Mouse (Mus musculus) kidney, postnatal 0 days (tissue): ENCODE results near the gene Snx10. TPM values are rescaled to one million over a fixed set of nuclear protein-coding genes. Genes with fewer than 3 reads are reported as not detected.

Source experiments
- ATAC-seq: fragments of 200-750 bp; cut with Nextera tagmentation; replicated peaks from 2 replicates; pipeline ENCODE4 v1.8.0; 2017; ENCODE audit warnings: low read depth, moderate number of reproducible peaks, moderate TSS enrichment, moderate library complexity; ENCODE audit not compliant: low FRiP score
- DNase-seq: peaks from one replicate; pipeline ENCODE4 v3.0.0-alpha.2; 2016; ENCODE audit warnings: low spot score
- H3K27ac ChIP-seq: fragments of 300-500 bp; sonication (generic); 2 replicates; pipeline ENCODE4 v1.5.1; 2014; ENCODE audit warnings: mild to moderate bottlenecking
- H3K27me3 ChIP-seq: fragments of 300-500 bp; sonication (generic); 2 replicates; pipeline ENCODE4 v1.6.1; 2014; ENCODE audit warnings: low read length, mixed read lengths; ENCODE audit not compliant: insufficient read depth
- H3K36me3 ChIP-seq: fragments of 300-500 bp; sonication (generic); 2 replicates; pipeline ENCODE4 v1.6.1; 2014; ENCODE audit warnings: low read length, mixed read lengths; ENCODE audit not compliant: insufficient read depth
- H3K4me1 ChIP-seq: fragments of 300-500 bp; sonication (generic); replicated peaks from 2 replicates; pipeline ENCODE4 v1.6.1; 2014; ENCODE audit warnings: antibody characterized with exemption, low read length, mixed read lengths; ENCODE audit not compliant: insufficient read depth
- H3K4me2 ChIP-seq: fragments of 300-500 bp; sonication (generic); 2 replicates; pipeline ENCODE4 v1.6.1; 2014; ENCODE audit warnings: mild to moderate bottlenecking, low read length, moderate library complexity, mixed read lengths
- H3K4me3 ChIP-seq: fragments of 300-500 bp; sonication (generic); replicated peaks from 2 replicates; pipeline ENCODE4 v1.5.1; 2014; ENCODE audit warnings: low read depth, low read length
- H3K9ac ChIP-seq: fragments of 300-500 bp; sonication (generic); 2 replicates; pipeline ENCODE4 v1.6.1; 2014; ENCODE audit warnings: low read depth, low read length
- H3K9me3 ChIP-seq: fragments of 300-500 bp; sonication (generic); replicated peaks from 2 replicates; pipeline ENCODE4 v1.6.1; 2016; ENCODE audit warnings: low read length, inconsistent platforms, mixed read lengths
- CTCF ChIP-seq: IDR thresholded peaks from 2 replicates; pipeline ENCODE4 v1.5.1; 2016; ENCODE audit warnings: antibody characterized with exemption, low read depth, mild to moderate bottlenecking, moderate library complexity
- WGBS: fragments of 180-500 bp; shearing (Covaris S2); extraction: QIAGEN DNeasy Blood & Tissue Kit; methylation state at CpG from one replicate; pipeline ENCODE4 v1.1.7; 2014; 5-methylcytosine and 5-hydroxymethylcytosine counted together
- polyA plus RNA-seq: library from polyadenylated mRNA; unstranded; fragments of >200 nt; fragmentation: Nextera tagmentation; extraction: Ambion mirVana; gene quantifications from 2 replicates; pipeline ENCODE4 v1.2.1, GENCODE M21; 2015

Snx10 gene
- polyA plus RNA-seq, 1 experiment from 2014 or later: 15.0 TPM

- DNase-seq: peak; percentile 45
- Histone ChIP-seq H3K9ac (peak overlapping the region; percentile 66; the same call in 1 of the 2 replicates), H3K36me3 (no peaks in the 10 kb centered on the region), H3K4me3 (peak overlapping the region; percentile 61), H3K27me3 (no peaks in the 10 kb centered on the region), H3K9me3 (no peaks in the 10 kb centered on the region), H3K27ac (no peak overlapping the region), H3K4me1 (peaks cover 7% of the 10 kb centered on the region; the same call in 1 of the 2 replicates), H3K4me2 (peak overlapping the region; percentile 97)
- WGBS: 3% methylated on average over 20 of the region's 21 CpGs
- TF ChIP-seq CTCF: no peak
- peak; percentile 59; the same call in 1 of the 2 replicates for ATAC-seq
Observed at GRCm38 (mm10) chr6:51524321-51524931, 725 bp downstream of the Snx10 start.

DNA sequence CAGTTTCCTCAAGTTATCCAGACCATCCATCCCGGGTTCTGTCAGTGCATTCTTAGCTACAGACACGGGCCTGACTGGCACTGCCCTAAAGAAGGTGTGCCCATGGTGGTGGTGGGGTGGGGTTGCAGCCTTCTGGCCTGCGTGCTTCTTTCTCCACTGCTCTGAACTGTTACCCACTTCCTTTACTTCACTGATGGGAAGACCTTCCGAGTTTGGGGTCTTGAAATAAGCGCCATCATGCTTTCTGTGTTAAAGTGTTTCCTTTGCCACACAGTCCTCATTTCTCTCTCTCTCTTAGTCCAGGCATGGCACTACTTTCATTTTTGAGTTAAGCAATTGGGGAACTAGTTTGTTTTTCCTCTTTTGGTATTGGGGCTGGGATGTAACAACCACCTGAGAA lies 1.3 kb downstream of the Snx10 start:
- no peak for TF ChIP-seq CTCF
- Histone ChIP-seq H3K9ac (0 out of 2 replicates have a peak overlapping the region, but pooled peaks have one; percentile 66), H3K27me3 (no peaks in the 10 kb centered on the region), H3K36me3 (no peaks in the 10 kb centered on the region), H3K27ac (no peak overlapping the region), H3K9me3 (no peaks in the 10 kb centered on the region), H3K4me2 (peak overlapping the region; percentile 97), H3K4me3 (peak overlapping the region; percentile 61), H3K4me1 (peaks cover 7% of the 10 kb centered on the region; the same call in 1 of the 2 replicates)
- WGBS: 46% methylated on average over 5 of the region's 5 CpGs
- DNase-seq (no peak), ATAC-seq (no peak)

GRCm38 (mm10) chr6:51529457-51529856 lies 5.8 kb downstream of the Snx10 start:
- ATAC-seq: no peak
- Histone ChIP-seq H3K9me3 (no peaks in the 10 kb centered on the region), H3K27ac (no peak overlapping the region), H3K9ac (no peak overlapping the region), H3K4me1 (peaks cover 7% of the 10 kb centered on the region; the same call in 1 of the 2 replicates), H3K4me3 (no peak overlapping the region), H3K36me3 (no peaks in the 10 kb centered on the region), H3K4me2 (no peak overlapping the region), H3K27me3 (no peaks in the 10 kb centered on the region)
- TF ChIP-seq CTCF: no peak
- 91% methylated on average over 7 of the region's 7 CpGs for WGBS
- no peak for DNase-seq

DNA sequence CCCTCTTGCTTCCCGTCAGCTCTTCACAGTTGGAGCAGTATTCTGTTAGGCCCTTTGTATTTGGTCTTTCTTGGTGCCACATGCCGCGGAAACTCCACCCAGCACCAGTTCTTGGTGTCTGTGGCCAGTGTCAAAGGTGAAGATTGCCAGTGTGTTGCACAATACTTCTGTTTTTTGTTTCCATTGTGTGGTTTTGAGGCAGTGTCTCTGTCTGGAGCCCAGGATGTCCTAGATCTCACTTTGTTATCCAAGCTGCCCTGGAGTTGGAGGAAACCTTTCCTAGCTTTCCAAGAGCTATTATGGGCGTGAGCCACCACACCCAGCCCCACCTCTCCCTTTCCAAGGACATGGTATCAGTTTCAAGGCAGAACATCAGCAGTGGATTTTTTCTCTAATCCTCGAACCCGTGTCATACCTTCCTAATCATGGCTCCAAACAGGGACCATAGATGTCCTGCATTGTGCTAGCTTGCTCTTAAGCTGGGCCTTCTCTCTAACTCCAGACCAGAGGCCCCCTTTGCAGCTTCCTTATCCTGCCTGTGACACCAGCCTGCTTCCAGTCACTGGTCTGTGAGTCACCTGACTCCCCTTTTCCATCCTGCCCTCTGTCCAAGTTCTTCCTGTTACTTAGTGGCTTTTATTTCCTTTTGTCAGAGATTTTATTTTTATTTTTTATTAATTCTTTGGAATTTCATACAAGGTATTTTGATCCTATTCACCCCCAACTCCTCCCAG lies 9.9 kb downstream of the Snx10 start:
- no peak overlapping the region for H3K4me2 ChIP-seq
- H3K9me3 ChIP-seq: no peaks in the 10 kb centered on the region
- H3K27me3 ChIP-seq: no peaks in the 10 kb centered on the region
- H3K4me3 ChIP-seq: no peak overlapping the region
- DNase-seq (no peak), ATAC-seq (no peak)
- no peaks in the 10 kb centered on the region for H3K36me3 ChIP-seq
- no peak for TF ChIP-seq CTCF
- WGBS: 87% methylated on average over 6 of the region's 6 CpGs
- no peaks in the 10 kb centered on the region for H3K4me1 ChIP-seq
- no peak overlapping the region for H3K9ac ChIP-seq
- no peak overlapping the region for H3K27ac ChIP-seq

- no peak overlapping the region for H3K9ac ChIP-seq
- no peak overlapping the region for H3K27ac ChIP-seq
- no peak overlapping the region for H3K4me2 ChIP-seq
- TF ChIP-seq CTCF: no peak
- no peaks in the 10 kb centered on the region for H3K36me3 ChIP-seq
- H3K4me1 ChIP-seq: no peaks in the 10 kb centered on the region
- no peak for ATAC-seq
- no peak for DNase-seq
- no peaks in the 10 kb centered on the region for H3K27me3 ChIP-seq
- WGBS: 86% methylated on average over 10 of the region's 10 CpGs
- no peak overlapping the region for H3K4me3 ChIP-seq
- H3K9me3 ChIP-seq: no peaks in the 10 kb centered on the region
Observed at GRCm38 (mm10) chr6:51535571-51535970, 11.9 kb downstream of the Snx10 start.

DNA sequence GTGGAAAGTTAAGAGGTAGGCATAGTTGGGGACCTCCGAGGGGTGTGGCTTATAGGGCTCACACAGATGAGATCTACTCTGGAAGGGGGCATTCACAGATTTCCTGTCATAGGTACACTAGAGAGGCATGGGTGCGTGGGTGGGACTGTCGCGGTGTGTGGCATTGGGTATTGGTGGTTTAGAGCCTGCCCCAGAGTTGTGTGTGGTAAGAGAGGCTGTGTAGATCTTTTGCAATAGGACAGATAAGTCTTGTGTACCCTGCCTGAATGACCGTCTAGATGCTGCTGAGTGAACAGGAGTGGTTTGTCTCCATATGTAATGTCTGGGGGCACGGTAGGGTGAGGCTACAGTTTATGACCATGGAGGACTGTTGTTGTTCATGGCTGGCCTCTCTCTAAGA lies 16.8 kb downstream of the Snx10 start:
- no peak overlapping the region for H3K9ac ChIP-seq
- H3K9me3 ChIP-seq: no peaks in the 10 kb centered on the region
- no peaks in the 10 kb centered on the region for H3K27me3 ChIP-seq
- TF ChIP-seq CTCF: no peak
- DNase-seq (no peak), ATAC-seq (no peak)
- 77% methylated on average over 6 of the region's 6 CpGs for WGBS
- no peaks in the 10 kb centered on the region for H3K36me3 ChIP-seq
- H3K4me2 ChIP-seq: no peak overlapping the region
- no peak overlapping the region for H3K4me3 ChIP-seq
- no peak overlapping the region for H3K27ac ChIP-seq
- no peaks in the 10 kb centered on the region for H3K4me1 ChIP-seq
